Mouse (Mus musculus) heart, adult 10 weeks (tissue): Measurements from ENCODE around the gene Slc35c1. TPM values are rescaled to one million over a fixed set of nuclear protein-coding genes. Genes with fewer than 3 reads are reported as not detected.

Source experiments
- polyA plus RNA-seq: library from polyadenylated mRNA; stranded (reverse); fragments of 350-450 nt; fragmentation: Illumina TruSeq; extraction: RNeasy Lipid Tissue Mini Kit (QIAGEN cat#74804); gene quantifications from one replicate; pipeline ENCODE4 v1.2.3, GENCODE M21; 2014; ENCODE audit warnings: low read depth, low replicate concordance

The Slc35c1 gene
- polyA plus RNA-seq, result 4.1 TPM

GRCm38 (mm10) chr2:92459921-92460707 lies at the start of gene Slc35c1:
TSS of gene Slc35c1 (minus strand) at chr2:92460538.

GRCm38 (mm10) chr2:92433578-92434374 lies 26.6 kb downstream of the Slc35c1 start, which contains the start of gene Cry2:
TSS of gene Cry2 (minus strand) at chr2:92434043.

Other genes with a start within 250 kb of the Slc35c1 start
- gene Pex16, start 85.9 kb downstream of the Slc35c1 start, polyA plus RNA-seq, result 24.1 TPM
- gene Large2, start 85.7 kb downstream of the Slc35c1 start, polyA plus RNA-seq, result 0.73 TPM
- gene 1700029I15Rik, start 78.0 kb downstream of the Slc35c1 start, polyA plus RNA-seq, result 0.92 TPM
- 4.2 TPM for gene Mapk8ip1, start 59.3 kb downstream of the Slc35c1 start, polyA plus RNA-seq
- gene Cry2, start 26.5 kb downstream of the Slc35c1 start, polyA plus RNA-seq, result 17.8 TPM
- gene Chst1, start 139.2 kb upstream of the Slc35c1 start, polyA plus RNA-seq, result 2.4 TPM